Mouse (Mus musculus): ENCODE data around the gene Stxbp3. TPM values are rescaled to one million over a fixed set of nuclear protein-coding genes. Genes with fewer than 3 reads are reported as not detected.

Gene Stxbp3
- polyA plus RNA-seq, 1 experiment from 2014 or later, result 23.1 TPM

- H3K4me2 ChIP-seq (replicated peaks), result no peak overlapping the region
- no peaks in the 10 kb centered on the region for H3K27me3 ChIP-seq
- H3K9me3 ChIP-seq, result no peaks in the 10 kb centered on the region
- no peak overlapping the region for H3K9ac ChIP-seq (replicated peaks)
- ATAC-seq (ENCODE audit: low FRiP score, low read depth), result no peak
- no peaks in the 10 kb centered on the region for H3K36me3 ChIP-seq
- H3K4me3 ChIP-seq, result no peak overlapping the region
- no peak overlapping the region for H3K27ac ChIP-seq (replicated peaks)
- 80% methylated on average over 2 of the region's 2 CpGs for WGBS
- no peaks in the 10 kb centered on the region for H3K4me1 ChIP-seq
Measured at GRCm38 (mm10) chr3:108755542-108755941, 84.8 kb downstream of the Stxbp3 start.

- H3K9ac ChIP-seq (replicated peaks), result no peak overlapping the region
- no peaks in the 10 kb centered on the region for H3K36me3 ChIP-seq
- no peak overlapping the region for H3K4me3 ChIP-seq
- H3K9me3 ChIP-seq, result no peaks in the 10 kb centered on the region
- no peaks in the 10 kb centered on the region for H3K4me1 ChIP-seq
- no peak overlapping the region for H3K27ac ChIP-seq (replicated peaks)
- WGBS, result 80% methylated on average over 1 of the region's 1 CpGs
- H3K4me2 ChIP-seq (replicated peaks), result no peak overlapping the region
- H3K27me3 ChIP-seq, result no peaks in the 10 kb centered on the region
- ATAC-seq (ENCODE audit: low FRiP score, low read depth), result no peak
Measured at GRCm38 (mm10) chr3:108754541-108754940, 85.8 kb downstream of the Stxbp3 start.

GRCm38 (mm10) chr3:108751691-108752090 is 88.6 kb downstream of the Stxbp3 start:
- no peaks in the 10 kb centered on the region for H3K4me1 ChIP-seq
- 83% methylated on average over 6 of the region's 6 CpGs for WGBS
- H3K4me2 ChIP-seq (replicated peaks), result no peak overlapping the region
- no peak overlapping the region for H3K9ac ChIP-seq (replicated peaks)
- no peaks in the 10 kb centered on the region for H3K9me3 ChIP-seq
- no peak overlapping the region for H3K27ac ChIP-seq (replicated peaks)
- no peaks in the 10 kb centered on the region for H3K36me3 ChIP-seq
- no peaks in the 10 kb centered on the region for H3K27me3 ChIP-seq
- no peak overlapping the region for H3K4me3 ChIP-seq
- ATAC-seq (ENCODE audit: low FRiP score, low read depth), result no peak

- no peak overlapping the region for H3K4me2 ChIP-seq (replicated peaks)
- H3K4me1 ChIP-seq, result no peaks in the 10 kb centered on the region
- no peak overlapping the region for H3K9ac ChIP-seq (replicated peaks)
- H3K36me3 ChIP-seq, result no peaks in the 10 kb centered on the region
- H3K27ac ChIP-seq (replicated peaks), result no peak overlapping the region
- no peaks in the 10 kb centered on the region for H3K9me3 ChIP-seq
- H3K4me3 ChIP-seq, result no peak overlapping the region
- no peaks in the 10 kb centered on the region for H3K27me3 ChIP-seq
- no peak for ATAC-seq (ENCODE audit: low FRiP score, low read depth)
- 78% methylated on average over 6 of the region's 6 CpGs for WGBS
Measured at GRCm38 (mm10) chr3:108751061-108751460, 89.3 kb downstream of the Stxbp3 start.

GRCm38 (mm10) chr3:108744060-108744459 is 96.3 kb downstream of the Stxbp3 start:
- no peak overlapping the region for H3K27ac ChIP-seq (replicated peaks)
- H3K4me3 ChIP-seq, result no peak overlapping the region
- no peaks in the 10 kb centered on the region for H3K27me3 ChIP-seq
- H3K9ac ChIP-seq (replicated peaks), result no peak overlapping the region
- H3K4me1 ChIP-seq, result no peaks in the 10 kb centered on the region
- H3K4me2 ChIP-seq (replicated peaks), result no peak overlapping the region
- 90% methylated on average over 4 of the region's 4 CpGs for WGBS
- no peak for ATAC-seq (ENCODE audit: low FRiP score, low read depth)
- no peaks in the 10 kb centered on the region for H3K9me3 ChIP-seq
- no peaks in the 10 kb centered on the region for H3K36me3 ChIP-seq

Other genes with a start within 250 kb of the Stxbp3 start
- gene Wdr47, start 249.2 kb downstream of the Stxbp3 start, polyA plus RNA-seq (2016; fragmentation: Nextera tagmentation; extraction: Ambion mirVana), result 67.8 and 70.0 TPM in 2 replicates
- gene Clcc1, start 186.6 kb downstream of the Stxbp3 start, polyA plus RNA-seq (2016; fragmentation: Nextera tagmentation; extraction: Ambion mirVana), result 64.8 and 68.2 TPM in 2 replicates
- gene Gpsm2, start 118.2 kb downstream of the Stxbp3 start, polyA plus RNA-seq (2016; fragmentation: Nextera tagmentation; extraction: Ambion mirVana), result 94.5 and 98.9 TPM in 2 replicates
- 0.13 TPM in 1 of 2 replicates, not detected in the other for gene Aknad1, start 100.9 kb downstream of the Stxbp3 start, polyA plus RNA-seq (2016; fragmentation: Nextera tagmentation; extraction: Ambion mirVana)
- 0.08 TPM in 1 of 2 replicates, not detected in the other for gene Fndc7, start 49.5 kb upstream of the Stxbp3 start, polyA plus RNA-seq (2016; fragmentation: Nextera tagmentation; extraction: Ambion mirVana)
- gene Prpf38b, start 71.2 kb upstream of the Stxbp3 start, polyA plus RNA-seq (2016; fragmentation: Nextera tagmentation; extraction: Ambion mirVana), result 77.9 and 89.5 TPM in 2 replicates
- gene Henmt1, start 99.3 kb upstream of the Stxbp3 start, polyA plus RNA-seq (2016; fragmentation: Nextera tagmentation; extraction: Ambion mirVana), result 0.78 and 0.86 TPM in 2 replicates
- gene Gm9857, start 99.9 kb upstream of the Stxbp3 start, polyA plus RNA-seq (2016; fragmentation: Nextera tagmentation; extraction: Ambion mirVana), result not detected in 2 replicates
- gene Fam102b, start 187.1 kb upstream of the Stxbp3 start, polyA plus RNA-seq (2016; fragmentation: Nextera tagmentation; extraction: Ambion mirVana), result 11.7 and 12.0 TPM in 2 replicates
- gene Slc25a54, start 239.9 kb upstream of the Stxbp3 start, polyA plus RNA-seq (2016; fragmentation: Nextera tagmentation; extraction: Ambion mirVana), result not detected in 2 replicates